Mouse (Mus musculus): ENCODE results near the gene Mapkap1.

DNA sequence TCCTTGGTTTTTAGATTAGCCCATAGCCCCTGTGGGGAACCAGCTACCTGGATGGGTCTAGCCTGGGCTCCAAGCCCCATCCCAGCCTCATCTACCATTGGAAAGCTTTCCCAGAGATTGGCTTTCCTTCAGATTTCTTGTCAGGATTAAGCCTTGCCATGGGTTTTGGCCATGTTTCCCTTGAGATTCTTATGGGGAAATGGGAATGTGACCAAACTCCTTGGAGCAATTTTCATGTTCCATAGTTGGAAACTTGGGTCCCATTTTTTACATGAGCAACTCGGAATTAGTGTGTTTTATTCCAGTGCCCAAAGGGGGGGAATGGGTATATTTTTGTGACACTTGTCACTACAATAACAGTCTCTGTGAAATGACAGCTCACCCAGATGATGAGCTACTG is 125.8 kb downstream of the Mapkap1 start:
- no peak for TF ChIP-seq CTCF (IDR thresholded peaks at IDR 0.05; ENCODE audit: extremely low read depth, insufficient read length, insufficient replicate concordance, low read depth, low read length)
- no peak for TF ChIP-seq POLR2A (IDR thresholded peaks at IDR 0.05; ENCODE audit: low read depth, low read length)

All from small intestine, adult 2 months (tissue).